Mouse (Mus musculus): ENCODE data around the gene Arhgap21. TPM values are rescaled to one million over a fixed set of nuclear protein-coding genes. Genes with fewer than 3 reads are reported as not detected.

Gene Arhgap21
- 1 to 10 TPM; 1.3 to 1.7 TPM for polyA plus RNA-seq (2017; shearing (Covaris generic))

GRCm38 (mm10) chr2:20968441-20969200, at the start of gene Arhgap21:
Gene Arhgap21, minus strand, starts transcription at chr2:20968881.
- ATAC-seq = peak; percentile 9

- no peak for ATAC-seq
Measured at GRCm38 (mm10) chr2:21016589-21016988, 47.9 kb upstream of the Arhgap21 start.

GRCm38 (mm10) chr2:21010806-21011397, 42.2 kb upstream of the Arhgap21 start:
- no peak for ATAC-seq

GRCm38 (mm10) chr2:21010219-21010618, 41.5 kb upstream of the Arhgap21 start:
- no peak for ATAC-seq

GRCm38 (mm10) chr2:21009258-21010140, 40.8 kb upstream of the Arhgap21 start:
- no peak for ATAC-seq

- ATAC-seq = no peak
Measured at GRCm38 (mm10) chr2:21002538-21002937, 33.9 kb upstream of the Arhgap21 start.

- no peak for ATAC-seq
Measured at GRCm38 (mm10) chr2:21001156-21001555, 32.5 kb upstream of the Arhgap21 start.

- no peak for ATAC-seq
Measured at GRCm38 (mm10) chr2:20995547-20995946, 26.9 kb upstream of the Arhgap21 start.

GRCm38 (mm10) chr2:20991508-20991907, 22.8 kb upstream of the Arhgap21 start:
- ATAC-seq = no peak

- no peak for ATAC-seq
Measured at GRCm38 (mm10) chr2:20990907-20991306, 22.2 kb upstream of the Arhgap21 start.

GRCm38 (mm10) chr2:20990056-20990455, 21.4 kb upstream of the Arhgap21 start:
- no peak for ATAC-seq

GRCm38 (mm10) chr2:20987822-20988221, 19.1 kb upstream of the Arhgap21 start:
- no peak for ATAC-seq

- ATAC-seq = no peak
Measured at GRCm38 (mm10) chr2:20978726-20979125, 10.0 kb upstream of the Arhgap21 start.

- ATAC-seq = no peak
Measured at GRCm38 (mm10) chr2:20977051-20977450, 8.4 kb upstream of the Arhgap21 start.

GRCm38 (mm10) chr2:20973513-20973912, 4.8 kb upstream of the Arhgap21 start:
- no peak for ATAC-seq

GRCm38 (mm10) chr2:20972180-20972579, 3.5 kb upstream of the Arhgap21 start:
- ATAC-seq = no peak

- no peak for ATAC-seq
Measured at GRCm38 (mm10) chr2:20971628-20972027, 2.9 kb upstream of the Arhgap21 start.

GRCm38 (mm10) chr2:20969201-20970200, 820 bp upstream of the Arhgap21 start:
- ATAC-seq = peak; percentile 84

- ATAC-seq = no peak
Measured at GRCm38 (mm10) chr2:20967646-20968351, 882 bp downstream of the Arhgap21 start.

- no peak for ATAC-seq
Measured at GRCm38 (mm10) chr2:20967101-20967645, 1.5 kb downstream of the Arhgap21 start.
